Mouse (Mus musculus) monocyte, adult 59 days (primary cell): ENCODE results near the gene Rgs12. TPM values are rescaled to one million over a fixed set of nuclear protein-coding genes. Genes with fewer than 3 reads are reported as not detected.

Experiments
- total RNA-seq, 2 experiments: library from RNA; stranded (reverse); gene quantifications; one replicate each; pipeline ENCODE4 v1.2.4; 2023

Rgs12 gene
- total RNA-seq: 1 to 10 TPM; 3.1 to 3.8 TPM

GRCm38 (mm10) chr5:34948861-34949760 is at the start of gene Rgs12:
TSS of gene Rgs12 (plus strand) at chr5:34949445.

GRCm38 (mm10) chr5:34907910-34908725 is 41.1 kb upstream of the Rgs12 start, which contains the start of gene Msantd1:
TSS of gene Msantd1 (plus strand) at chr5:34908012.

GRCm38 (mm10) chr5:35041268-35041829 is 92.1 kb downstream of the Rgs12 start, which contains the start of gene Hgfac:
TSS of gene Hgfac (plus strand) at chr5:35041509.

GRCm38 (mm10) chr5:35056604-35057432 is 107.6 kb downstream of the Rgs12 start, which contains the start of gene Dok7:
TSS of gene Dok7 (plus strand) at chr5:35056766.

Other genes with a start within 250 kb of the Rgs12 start
- gene Htt, start 187.7 kb upstream of the Rgs12 start, total RNA-seq: 10 to 100 TPM; 28.2 to 28.4 TPM
- 1 to 10 TPM in 1 of 2 experiments, under 1 TPM in 1; 0.84 to 1.6 TPM for gene Msantd1, start 41.4 kb upstream of the Rgs12 start, total RNA-seq
- gene Hgfac, start 92.1 kb downstream of the Rgs12 start, total RNA-seq: not detected
- gene Dok7, start 107.3 kb downstream of the Rgs12 start, total RNA-seq: not detected
- 10 to 100 TPM; 74.8 to 75.8 TPM for gene Lrpap1, start 156.3 kb downstream of the Rgs12 start, total RNA-seq